Mouse (Mus musculus) spleen, postnatal 36 days (tissue): Measurements from ENCODE around the gene Olfr593.
"Not testable (repeated sequence)": the region's sequence is repeated elsewhere in the genome, so short reads cannot be mapped to it uniquely, and the experiment has no call there.

ENCODE experiments used
- DNase-seq, 2 experiments: peaks; one replicate each; pipeline ENCODE4 v3.0.0; 2022; ENCODE audit warnings: low spot score in 2 of 2, mixed read lengths in 1 of 2

Olfr593 gene

DNA sequence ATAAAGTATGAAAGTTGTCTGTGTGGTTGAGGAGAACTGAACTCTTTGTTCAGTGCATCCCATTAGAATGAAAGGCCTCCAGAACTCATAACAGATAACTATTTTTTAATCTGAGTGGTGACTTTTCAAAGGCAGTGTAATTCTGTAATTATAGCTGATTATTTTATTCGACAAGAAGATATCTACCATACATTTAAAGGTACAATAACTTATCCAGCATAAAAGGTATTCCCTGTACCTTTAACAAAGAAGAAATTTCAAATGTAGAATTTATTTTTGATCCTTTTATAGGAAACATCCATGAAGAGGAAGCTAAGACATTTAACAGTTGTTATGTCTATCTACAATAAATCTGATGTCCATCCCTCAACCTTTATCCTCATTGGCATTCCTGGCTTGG is at the start of gene Olfr593:
Gene Olfr593, plus strand, starts transcription at position 301 of the 400 bp plus-strand sequence.
- no peak for DNase-seq

DNA sequence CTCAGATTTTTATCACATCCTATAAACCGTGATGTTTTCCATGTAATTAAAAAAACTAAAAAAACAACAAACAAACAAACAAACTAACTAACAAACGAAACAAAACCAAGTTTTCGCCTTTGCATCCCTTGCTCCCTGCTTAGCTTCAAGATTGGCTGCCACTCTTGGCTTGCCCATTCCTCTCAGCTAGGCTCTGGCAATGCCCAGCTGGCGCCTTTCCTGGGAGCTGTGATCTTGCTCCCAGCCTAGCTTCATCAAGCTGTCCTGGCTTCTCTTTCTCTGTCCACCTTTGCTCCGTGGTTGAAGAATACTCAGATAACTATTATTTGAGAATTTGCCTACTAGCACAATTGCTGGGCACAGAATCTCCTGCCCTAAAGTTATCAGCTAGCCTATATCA is 42.0 kb upstream of the Olfr593 start:
- DNase-seq = no peak

DNA sequence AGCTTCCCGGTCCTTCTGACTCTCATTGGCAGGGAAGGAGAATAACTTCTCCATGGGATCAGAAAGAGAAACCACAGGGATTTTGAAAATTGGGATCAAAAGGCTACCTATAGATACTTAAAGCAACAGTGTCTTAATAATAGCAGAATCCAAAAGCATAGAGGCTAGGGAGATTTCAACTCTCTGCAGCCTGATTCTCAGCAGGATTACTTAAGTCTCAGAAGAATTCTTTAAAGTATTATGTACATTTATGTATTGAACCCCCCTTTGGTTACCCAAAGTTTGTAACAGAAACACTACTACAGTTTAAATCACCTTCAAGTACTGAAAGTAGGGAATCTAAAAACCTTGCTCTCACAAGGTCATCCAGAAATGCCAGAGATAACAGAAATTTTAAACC is 33.4 kb upstream of the Olfr593 start, which contains the start of gene Olfr591:
Gene Olfr591, minus strand, starts transcription at position 101 of the 400 bp plus-strand sequence.
- no peak for DNase-seq

DNA sequence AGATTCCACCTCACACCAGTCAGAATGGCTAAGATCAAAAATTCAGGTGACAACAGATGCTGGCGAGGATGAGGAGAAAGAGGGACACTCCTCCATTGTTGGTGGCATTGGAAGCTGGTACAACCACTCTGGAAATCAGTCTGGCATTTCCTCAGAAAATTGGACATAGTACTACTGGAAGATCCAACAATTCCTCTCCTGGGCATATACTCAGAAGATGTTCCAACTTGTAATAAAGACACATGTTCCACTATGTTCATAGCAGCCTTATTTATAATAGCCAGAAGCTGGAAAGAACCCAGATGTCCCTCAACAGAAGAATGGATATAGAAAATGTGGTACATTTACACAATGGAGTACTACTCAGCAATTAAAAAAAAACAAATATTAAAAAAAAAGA is 27.2 kb upstream of the Olfr593 start, which contains the start of gene Olfr592:
Gene Olfr592, plus strand, starts transcription at position 301 of the 400 bp plus-strand sequence.
- not testable (repeated sequence) for DNase-seq

DNA sequence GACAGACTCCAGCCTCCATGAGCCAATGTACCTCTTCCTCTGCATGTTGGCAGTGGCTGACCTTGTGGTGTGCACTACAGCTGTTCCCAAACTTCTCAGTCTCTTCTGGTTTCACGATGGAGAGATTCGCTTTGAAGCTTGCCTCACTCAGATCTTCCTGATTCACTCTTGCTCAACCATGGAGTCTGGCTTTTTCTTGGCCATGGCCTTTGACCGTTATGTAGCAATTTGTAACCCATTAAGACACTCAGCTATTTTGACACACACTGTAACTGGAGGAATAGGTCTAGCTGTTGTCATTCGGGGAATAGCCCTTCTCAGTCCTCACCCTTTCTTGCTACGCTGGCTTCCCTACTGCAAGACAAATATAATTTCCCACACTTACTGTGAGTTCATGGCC is 388 bp downstream of the Olfr593 start:
- DNase-seq = not testable (repeated sequence)

DNA sequence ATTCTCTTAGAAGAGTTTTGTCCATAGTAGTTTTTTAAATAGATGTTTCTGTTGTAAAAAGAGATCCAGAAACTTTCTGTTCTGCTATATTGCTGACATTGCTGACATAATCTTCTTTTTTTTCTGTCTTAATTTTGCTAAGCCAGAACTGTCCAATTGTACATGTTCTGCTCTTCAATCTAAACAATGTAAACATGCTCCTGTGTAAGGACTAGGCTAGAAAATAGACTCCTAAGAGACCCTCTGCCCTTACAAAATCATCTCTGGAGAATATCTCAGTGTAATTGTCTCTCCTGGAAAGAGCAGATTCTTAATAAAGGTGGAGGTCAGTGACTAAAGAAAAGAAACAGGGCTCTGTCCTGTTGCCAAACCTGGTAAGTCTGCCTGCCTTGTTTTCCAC is 5.0 kb downstream of the Olfr593 start, which contains the start of gene Olfr594:
Gene Olfr594, plus strand, starts transcription at position 301 of the 400 bp plus-strand sequence.
- no peak for DNase-seq

DNA sequence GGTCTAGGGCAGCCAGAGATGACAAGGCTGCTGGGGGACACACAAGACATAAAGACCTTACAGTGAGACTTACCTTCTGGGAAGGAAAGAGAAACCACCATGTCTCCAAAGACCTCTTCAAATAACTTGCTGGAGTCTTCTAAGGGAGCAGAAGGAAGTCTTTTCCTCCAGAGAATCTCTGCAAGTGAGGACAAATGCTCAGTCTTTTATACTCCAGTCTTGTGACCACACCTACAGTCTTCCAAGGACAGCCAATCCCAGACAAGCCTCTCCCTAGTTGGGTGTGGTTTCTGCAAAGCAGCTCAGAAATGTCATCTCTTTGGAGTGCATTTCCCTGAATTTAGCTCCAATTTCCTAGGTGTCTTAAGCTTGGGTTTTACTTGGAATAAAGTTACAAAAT is 40.7 kb downstream of the Olfr593 start, which contains the start of gene Usp17ld:
Gene Usp17ld, minus strand, starts transcription at position 101 of the 400 bp plus-strand sequence.
- not testable (repeated sequence) for DNase-seq
